Mouse (Mus musculus) liver, embryonic 14.5 days (tissue): ENCODE measurements at regions not wholly inside any gene's neighbourhood (a gene's known extent, or its start where the extent isn't known, plus 50 kb on each side); places are given as distances from the start of the nearest gene placed in this dataset.

Experiments
- CTCF ChIP-seq: IDR thresholded peaks from 2 replicates; pipeline ENCODE4 v1.5.1; 2016; ENCODE audit warnings: antibody characterized with exemption, low read depth, control low read depth
- EP300 ChIP-seq: IDR thresholded peaks from 2 replicates; pipeline ENCODE4 v1.6.1; 2016; ENCODE audit warnings: antibody characterized with exemption, low read depth

GRCm38 (mm10) chr1:142730259-142730658 lies 910.2 kb upstream of the B3galt2 start:
- no peak for TF ChIP-seq CTCF
- TF ChIP-seq EP300, result no peak
